Mouse (Mus musculus): Measurements from ENCODE around the gene Dtx2.
"Not testable (repeated sequence)": the region's sequence is repeated elsewhere in the genome, so short reads cannot be mapped to it uniquely, and the experiment has no call there.

Dtx2 gene

DNA sequence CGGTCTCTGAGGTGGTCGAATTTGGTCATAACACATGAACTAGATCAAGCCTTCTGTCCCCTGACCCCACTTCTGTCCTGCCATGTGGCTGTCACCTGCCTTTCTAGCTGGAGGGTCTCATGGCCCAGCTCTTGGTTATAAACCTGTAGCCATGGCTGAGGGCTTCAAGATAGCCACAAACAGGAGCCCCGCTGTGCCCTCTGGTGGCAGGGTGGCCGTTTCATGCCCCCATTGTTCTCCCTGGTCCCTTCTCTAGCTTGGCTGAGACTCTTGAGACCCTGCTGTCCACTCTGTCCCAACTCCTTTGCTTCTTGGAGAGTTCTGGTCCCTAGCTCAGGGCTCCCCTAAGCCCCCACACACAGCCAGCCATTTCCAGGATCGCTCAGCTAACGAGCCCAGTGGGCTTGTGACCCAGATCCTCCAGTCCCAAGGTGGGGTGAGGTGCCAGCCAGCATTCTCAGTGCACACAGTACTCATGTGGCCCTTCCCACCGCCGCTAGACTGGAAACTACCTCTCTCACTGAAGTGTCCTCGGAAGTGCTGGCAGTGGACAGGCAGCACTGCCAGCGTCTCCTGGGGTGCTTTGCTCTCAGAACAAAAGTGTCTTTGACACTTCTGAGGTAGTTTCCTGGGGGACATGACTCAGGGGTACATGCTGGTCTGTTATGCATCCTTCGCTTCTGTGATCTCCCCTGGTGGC is 33.2 kb downstream of the Dtx2 start:
- no peak for DNase-seq

DNA sequence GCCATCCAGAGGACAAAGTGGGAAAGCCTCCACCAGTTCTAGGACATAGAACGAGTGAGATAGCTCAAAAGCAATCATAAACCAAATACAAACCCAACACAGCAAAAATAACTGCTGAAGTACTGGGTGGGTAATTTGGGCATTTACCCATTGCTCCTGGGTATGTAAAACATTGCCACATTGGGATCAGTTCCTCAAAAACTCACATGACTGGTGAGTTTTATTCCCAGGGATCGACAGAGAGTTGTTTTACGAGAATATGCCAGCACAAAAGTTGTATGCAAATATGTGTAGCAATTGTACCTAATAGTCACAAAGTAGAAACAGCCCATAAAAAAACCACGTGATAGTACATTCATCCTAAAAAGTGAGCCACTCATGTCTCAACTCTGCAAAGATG is 40.3 kb downstream of the Dtx2 start:
- no peak for DNase-seq

DNA sequence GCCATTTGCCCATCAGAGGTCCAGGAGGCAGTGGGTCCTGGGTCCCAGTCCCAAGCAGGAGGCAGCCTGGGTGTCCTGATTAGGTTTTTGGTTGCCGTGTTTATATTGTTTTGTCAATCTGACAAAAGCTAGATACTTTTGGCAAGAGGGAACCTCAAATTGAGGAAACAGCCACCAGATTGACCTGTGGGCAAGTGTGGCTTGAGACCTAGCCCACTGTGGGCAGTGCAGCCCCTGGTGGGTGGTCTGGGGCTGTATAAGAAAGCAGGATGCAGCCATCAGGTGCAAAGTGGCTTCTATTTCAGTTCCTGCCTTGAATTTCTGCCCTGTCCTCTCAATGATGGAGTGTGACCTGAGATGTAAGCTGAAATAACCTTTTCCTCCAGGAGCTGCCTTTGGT is 40.7 kb downstream of the Dtx2 start:
- no peak for DNase-seq

DNA sequence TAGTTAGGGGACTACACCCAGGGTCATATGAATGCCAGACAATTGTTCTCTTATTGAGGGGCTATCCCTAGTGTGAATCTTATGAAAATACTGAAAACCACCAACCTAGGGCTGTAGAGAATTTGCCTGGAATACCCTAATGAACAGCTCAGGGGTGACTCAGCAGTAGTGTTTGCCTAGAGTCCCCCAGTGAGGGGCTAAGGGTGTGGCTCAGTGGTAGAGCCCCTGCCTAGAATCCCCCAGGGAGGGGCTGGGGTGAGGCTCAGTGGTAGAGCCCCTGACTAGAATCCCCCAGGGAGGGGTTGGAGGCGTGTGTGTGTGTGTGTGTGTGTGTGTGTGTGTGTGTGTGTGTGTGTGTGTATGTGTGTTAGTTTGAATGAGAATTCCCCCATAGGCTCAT is 42.1 kb downstream of the Dtx2 start:
- no peak for DNase-seq

DNA sequence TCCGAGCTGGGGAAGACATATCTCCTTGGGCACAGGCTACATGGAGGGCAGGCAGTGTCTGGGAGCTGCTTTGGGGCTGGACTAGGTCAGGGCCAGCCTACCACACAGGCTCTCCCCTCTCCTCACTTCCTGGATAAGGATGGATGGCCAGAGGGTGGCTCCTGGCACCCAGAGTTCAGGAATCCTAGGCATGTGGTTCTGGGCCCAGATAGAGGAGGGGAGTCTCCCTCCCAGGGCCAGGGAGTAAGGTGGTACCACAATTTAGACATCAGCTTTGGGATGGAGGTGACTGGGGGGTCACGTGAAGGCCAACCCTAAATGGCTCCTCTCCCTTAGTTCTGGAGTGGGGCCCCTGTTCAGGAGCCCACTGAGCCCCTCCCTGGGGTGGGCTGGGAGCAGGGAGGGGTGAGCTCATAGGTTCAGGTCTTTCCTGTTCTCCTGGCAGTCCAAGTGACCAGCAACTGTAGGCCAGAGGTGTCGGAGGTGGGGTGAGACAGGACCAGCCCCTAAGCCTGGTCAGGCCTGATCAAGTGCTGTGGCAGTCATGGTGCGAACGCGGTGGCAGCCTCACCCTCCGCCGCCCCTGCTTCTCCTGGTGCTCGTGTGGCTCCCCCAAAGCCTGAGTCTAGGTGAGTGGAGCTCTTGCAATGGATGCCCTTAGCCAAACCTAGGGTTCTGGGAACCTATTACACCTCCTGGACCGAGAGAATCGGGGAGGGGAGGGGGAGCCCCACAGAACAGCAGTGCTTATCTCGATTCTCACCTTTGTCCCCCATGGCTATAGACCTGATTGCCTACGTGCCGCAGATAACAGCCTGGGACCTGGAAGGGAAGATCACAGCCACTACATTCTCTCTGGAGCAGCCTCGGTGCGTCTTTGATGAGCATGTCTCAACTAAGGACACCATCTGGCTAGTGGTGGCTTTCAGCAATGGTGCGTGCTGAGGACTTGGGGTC is 43.9 kb downstream of the Dtx2 start, which contains the start of gene Upk3b:
TSS of gene Upk3b (plus strand) at position 239 of the 957 bp plus-strand sequence.
- no peak for DNase-seq

DNA sequence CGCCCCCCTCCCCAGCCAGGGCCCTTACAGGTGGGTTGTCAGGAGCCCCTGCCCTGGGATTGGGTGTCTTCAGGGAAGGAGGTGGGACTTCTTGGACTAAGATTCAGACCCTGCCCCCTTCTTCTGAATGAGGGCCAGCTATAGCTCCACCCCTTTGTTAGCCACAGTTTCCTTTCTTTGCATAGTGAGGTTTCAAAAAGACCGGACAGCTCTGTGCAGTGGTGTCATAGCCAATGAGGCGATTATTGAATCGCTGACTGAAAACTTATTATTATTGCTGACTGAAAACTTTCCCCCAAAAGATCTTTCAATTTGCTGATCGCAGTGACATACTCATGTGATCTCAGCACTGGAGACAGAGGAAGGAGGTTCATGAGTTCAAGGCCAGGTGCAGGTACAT is 45.6 kb downstream of the Dtx2 start:
- no peak for DNase-seq

DNA sequence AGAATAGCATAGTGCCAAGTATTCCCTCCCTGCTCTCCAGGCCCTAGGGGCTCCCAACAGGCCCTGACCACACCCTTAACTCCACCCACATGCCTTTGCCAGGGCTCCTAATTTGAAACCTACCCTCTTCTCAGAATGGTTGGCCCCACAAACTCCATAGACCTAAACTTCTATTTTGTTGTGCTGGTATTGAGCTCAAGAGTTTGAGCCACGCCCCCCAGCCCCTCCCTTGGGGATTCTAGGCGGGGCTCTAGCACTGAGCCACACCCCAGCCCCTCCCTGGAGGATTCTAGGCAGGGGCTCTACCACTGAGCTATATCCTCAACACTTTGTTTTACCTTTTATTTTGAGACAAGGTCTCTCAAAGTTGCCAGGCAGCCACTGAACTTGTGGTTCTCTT is 46.7 kb downstream of the Dtx2 start:
- no peak for DNase-seq

DNA sequence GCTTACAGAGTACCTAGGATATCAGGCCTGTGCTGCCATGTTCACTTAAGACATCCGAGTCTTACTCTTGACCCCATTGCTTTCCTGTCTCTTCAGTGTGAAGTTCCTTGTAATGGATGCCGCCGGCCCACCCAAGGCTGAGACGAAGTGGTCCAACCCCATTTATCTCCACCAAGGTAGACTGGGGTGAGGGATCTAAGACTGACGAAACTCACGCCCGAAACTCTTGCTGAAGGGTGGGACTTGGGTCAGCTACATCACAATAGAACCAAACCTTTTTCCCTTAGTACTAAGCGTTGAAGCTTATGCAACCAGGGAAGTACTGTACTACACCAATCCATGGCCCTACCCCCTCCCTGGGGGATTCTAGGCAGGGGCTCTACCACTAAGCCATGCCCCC is 47.1 kb downstream of the Dtx2 start:
- DNase-seq: no peak

DNA sequence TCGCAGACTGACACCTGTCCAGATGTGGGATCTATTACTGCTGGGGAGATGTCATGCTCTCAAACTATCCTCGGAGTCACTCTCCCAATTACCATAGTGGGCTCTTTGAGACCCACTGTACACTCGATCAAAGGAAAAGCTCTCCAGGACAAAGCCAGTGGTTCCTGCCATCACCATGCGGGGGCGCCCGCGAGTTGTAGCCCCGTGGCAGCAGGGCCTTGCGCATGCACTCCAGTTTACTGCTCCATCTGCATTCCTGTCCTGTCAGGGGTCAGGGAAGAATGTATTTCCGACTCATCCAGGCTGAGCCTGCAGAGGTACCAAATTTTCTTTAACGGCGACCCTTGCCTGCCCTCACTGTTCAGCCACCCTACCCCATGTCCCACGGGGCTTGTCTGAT is 50.3 kb downstream of the Dtx2 start:
- DNase-seq: peak; percentile 18

DNA sequence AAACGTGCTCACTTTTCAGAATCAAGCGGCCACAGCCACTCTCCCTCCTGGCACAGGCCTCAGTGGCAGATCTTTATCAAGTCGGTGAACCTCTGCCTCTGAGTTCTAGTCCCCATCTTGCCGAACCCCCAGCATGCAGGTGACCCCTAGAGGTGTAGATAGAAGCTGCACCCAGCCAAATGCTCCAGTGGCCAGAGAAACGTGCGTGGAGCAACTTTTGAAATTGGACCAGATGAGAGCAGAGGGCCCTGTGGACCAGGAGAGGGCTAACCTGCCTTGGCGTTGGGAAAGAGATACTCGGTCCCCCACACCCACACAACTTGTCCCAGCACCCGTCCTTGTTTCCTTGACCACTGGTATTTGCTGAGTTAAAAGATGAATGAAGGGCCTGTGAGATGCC is 50.8 kb downstream of the Dtx2 start:
- DNase-seq: peak; percentile 36

DNA sequence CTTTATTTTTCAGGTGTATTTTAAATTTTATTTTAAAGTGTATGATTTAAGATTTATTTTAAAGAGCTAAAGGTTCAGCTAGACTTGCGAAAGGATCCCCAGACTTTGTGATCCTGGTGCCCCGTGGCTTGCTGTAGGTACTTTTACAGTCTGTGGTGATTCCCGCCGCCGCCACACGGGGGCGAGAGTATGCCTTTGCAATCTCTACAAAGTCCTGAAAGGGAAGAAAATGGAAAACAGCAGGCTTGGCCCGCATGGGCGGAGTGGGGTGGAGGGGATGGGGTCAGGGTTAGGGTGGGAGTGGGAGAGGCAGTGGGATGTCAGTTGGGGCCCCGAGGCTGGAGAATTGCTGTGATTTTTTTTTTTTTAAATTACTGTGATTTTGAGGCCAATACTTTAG is 51.4 kb downstream of the Dtx2 start:
- DNase-seq: peak; percentile 91

DNA sequence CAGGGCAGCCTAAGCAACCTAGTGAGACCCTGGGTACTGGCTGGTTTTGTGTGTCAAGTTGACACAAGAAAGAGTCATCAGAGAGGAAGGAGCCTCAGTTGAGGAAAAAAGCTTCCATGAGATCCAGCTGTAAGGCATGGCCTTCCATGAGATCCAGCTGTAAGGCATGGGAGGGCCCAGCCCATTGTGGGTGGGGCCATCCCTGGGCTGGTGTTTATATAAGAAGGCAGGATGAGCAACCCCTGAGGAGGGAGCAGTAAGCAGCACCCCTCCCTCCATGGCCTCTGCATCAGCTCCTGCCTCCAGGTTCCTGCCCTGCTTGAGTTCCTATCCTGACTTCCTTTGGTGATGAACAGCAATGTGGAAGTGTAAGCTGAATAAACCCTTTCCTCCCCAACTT is 53.9 kb downstream of the Dtx2 start:
- DNase-seq: not testable (repeated sequence)

DNA sequence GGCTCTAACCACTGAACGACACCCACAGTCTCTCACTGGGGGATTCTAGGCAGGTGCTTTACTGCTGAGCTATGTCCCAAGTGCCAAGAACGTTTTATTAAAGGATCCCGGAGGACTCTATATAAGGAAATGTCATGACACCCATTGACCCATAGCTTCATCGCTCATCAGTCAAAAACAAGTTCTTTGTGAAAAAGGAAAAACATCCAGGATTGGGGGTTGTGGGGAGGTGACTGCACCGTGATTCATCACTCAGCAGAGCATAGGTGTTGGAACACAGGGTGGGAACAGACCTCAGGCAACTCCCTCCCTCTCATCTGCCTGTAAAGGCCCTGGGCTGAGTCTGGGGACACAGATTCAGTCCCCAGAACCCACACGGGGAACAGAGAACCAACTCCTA is 55.3 kb downstream of the Dtx2 start:
- no peak for DNase-seq

DNA sequence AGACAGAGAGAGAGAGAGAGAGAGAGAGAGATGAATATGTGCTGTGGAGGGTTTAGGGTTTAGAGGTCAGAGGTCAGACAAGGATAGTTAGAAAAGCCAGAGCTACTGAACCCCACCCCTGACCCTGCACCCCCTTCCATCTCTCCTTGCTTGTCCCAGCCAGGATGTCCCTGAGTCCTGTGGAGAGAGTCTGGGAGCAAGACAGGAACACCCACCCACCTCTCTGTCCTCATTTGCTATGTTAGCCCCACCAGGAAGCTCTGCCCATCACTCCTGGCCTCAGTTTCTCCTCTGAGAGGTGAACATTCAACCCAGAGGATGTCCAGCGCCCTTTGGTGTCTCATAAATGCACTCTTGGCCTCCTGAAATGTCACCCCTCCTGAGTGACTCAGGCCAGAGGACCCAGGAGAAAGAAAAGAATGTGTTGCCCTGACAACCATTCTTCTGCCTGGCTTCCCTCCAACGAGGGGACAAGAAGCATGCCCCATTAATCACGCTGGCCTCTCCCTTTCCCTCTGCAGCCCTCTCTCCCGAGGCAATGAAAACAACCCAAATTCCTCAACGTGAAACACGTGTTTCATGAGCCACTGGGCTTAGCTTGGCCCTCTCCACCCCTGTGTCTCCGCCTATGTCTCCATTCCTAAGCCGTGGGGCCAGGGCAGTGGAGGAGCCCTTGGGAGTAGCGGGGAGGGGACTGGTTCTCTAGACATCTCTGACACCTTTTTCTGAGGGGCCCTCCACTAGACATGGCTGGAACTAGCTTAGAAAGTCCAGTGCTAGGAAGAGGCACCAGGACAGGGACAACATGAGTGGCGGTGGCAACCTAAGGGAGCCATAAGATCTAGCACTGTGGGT is 56.9 kb downstream of the Dtx2 start:
- DNase-seq: peak; percentile 75

DNA sequence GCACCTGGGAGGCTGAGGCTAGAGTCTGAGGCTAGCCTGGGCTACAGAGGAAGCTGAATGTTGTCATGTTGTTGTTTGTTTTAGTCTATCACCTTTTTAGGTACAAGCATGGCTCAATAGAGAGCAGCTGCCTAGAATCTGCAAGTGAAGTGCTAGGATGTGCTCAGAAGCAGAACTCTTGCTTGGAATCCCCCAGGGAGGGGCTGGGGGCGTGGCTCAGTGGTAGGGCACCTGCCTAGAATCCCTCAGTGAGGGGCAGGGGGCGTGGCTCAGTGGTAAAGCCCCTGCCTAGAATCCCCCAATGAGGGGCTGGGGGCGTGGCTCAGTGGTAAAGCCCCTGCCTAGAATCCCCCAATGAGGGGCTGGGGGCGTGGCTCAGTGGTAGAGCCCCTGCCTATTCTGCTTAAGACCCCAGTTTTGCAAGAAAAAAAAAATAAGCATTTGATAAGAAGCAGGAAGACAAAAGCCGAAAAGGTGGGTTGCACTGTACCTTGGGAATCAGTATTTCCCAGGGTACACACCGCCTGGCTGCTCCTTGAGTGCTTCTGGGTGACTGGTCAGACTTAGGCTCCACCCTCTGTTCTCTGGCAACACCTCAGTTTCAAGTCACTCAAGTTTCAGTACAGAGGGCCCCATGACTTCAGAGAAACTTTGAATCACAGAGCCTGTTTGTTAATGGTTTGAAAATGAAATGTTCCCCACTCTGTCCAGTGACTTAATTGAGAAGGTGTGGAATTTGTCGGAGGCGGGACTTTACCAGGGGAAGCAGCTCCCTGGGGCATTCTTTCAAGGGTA is 58.5 kb downstream of the Dtx2 start:
- DNase-seq: peak; percentile 39

DNA sequence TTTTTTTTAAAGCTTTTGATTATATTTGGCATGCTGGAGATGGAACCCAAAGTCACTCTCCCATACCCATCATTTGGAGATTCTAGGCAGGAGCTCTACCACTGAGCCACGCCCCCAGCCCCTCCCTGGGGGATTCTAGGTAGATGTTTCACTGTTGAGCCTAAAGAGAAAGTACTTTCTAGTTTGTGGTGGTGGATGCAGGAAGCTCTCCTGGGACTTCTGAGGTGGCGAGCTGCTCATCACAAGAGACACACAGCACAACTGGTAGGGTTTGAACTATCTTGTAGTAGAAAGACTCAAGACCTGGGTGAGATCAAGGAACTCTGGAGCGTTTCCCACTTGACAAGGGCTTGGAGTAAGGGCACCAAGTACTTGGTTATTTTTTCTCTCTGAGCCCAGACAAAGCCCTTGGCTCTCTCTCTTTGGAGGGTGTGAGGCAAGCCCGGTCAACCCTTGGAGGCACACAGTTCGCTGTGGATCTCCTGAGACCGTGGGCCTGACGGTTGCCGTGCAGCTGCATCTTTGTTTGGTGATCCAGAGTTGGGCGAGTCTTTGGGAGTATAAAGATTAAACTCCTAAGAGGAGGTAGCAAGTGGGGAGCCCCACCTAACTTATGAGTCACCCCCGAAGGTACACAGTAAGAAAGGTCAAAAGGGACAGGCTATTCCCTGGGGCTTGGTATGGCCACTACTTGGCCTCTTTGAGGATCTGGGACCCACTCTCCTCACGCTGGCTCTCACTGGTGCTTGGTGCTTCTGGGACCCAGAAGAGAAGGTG is 59.9 kb downstream of the Dtx2 start, which contains the start of gene Upk3bl:
TSS of gene Upk3bl (plus strand) at position 192 of the 777 bp plus-strand sequence.
- DNase-seq: no peak

DNA sequence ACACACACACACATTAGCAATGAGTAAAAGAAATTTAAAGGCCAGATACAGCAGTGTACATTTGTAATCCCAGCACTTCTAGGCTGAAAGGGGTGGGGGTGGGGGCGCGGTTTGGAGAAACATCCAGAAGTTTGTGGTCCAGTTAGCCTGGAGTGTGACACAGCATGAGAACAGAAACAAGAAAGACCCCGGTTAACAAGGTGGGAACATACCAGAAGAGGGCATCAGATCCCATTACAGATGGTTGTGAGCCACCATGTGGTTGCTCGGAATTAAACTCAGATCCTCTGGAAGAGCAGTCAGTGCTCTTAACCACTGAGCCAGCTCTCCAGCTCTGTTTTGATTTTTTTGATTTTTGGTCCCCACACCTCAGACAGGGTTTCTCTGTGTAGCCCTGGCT is 61.5 kb downstream of the Dtx2 start:
- DNase-seq: no peak

DNA sequence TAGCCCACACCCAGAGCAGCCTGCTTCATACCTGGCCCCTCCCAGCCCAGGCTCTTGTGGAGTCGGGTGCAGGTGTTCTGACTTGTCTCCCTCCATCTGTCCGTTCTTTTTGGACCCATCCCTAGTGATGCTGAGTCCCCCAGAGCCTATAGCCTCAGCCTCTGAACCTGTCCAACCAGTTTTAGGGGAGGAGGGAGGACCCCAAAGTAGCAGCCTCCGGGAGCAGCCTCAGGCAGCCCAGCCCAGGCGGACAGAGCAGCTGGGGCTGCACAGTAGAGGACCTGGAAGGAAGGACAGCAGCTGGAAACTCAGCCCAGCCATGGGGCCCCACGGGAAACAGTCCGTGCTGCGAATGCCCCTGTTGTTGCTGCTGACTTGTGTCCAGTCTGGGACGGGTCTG is 62.5 kb downstream of the Dtx2 start:
- no peak for DNase-seq

DNA sequence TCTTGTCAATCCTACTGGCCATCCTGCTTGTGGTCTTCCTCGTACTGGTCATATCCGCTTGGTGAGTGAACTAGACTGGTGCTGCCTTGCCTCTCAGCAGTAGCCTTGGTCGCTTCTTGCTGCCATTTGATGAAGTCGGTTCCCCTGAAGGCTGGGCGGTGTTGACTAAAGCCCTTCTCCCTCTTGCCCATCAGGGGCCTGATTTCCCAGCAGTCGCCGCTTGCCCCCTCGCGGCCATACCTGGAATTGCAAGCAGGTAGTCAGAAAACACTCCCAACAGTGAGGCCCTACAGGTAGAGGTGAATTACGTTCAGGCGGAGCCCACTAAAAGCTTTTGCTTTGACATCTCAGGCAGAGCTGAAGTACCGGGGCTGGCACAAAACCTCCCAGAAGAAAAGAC is 67.0 kb downstream of the Dtx2 start:
- DNase-seq: peak; percentile 86

DNA sequence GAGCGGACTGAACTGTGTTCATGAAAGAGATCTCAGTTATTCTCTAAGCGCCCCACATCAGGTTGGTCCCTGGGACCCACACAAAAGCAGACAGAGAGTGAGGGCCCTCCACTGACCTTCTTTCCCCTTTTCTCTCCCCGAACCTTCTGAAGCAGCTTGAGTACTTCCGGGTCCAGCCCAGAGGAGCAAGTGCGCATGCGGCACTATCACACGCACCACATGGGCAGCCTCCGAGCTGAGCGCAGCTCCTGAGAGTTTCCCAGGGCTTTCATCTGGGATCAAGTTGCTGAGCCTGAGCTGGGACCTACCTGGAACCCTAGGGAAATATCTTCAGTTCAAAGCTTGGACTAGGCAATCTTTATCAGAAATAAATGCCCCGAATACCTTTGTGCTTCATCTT is 69.3 kb downstream of the Dtx2 start:
- DNase-seq: no peak

DNA sequence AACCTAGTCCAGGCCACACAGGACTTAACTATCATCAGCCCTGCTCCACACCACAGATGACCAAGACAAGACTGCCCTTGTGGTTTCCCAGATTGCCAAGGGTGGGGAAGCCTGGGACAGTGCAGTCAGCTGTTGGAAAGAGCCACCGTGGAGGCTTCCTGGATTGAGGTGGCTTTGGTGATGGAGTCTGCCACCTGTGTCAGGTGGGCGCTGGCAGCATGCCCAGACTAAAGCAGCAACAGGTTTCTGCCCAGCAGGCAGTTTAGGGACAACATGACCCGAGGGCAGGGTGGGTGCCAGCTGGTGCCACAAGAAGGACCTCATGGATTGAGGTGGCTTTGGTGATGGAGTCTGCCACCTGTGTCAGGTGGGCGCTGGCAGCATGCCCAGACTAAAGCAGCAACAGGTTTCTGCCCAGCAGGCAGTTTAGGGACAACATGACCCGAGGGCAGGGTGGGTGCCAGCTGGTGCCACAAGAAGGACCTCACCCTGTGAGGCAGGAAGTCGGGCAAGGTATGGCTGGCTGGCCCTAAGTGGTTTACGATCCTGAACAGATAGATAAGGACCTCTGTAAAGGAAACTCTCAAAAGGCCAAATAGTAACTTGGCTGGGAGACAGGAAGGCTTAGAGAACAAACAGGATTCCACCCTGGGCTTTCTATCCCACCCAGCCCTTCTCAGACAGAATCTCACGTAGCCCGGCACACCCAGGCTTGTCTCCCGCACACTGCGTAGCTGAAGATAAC is 72.0 kb downstream of the Dtx2 start:
- not testable (repeated sequence) for DNase-seq

Measured in kidney, adult 18-20 months (tissue).